Mouse (Mus musculus) embryonic fibroblast, embryonic 13.5 days (primary cell): ENCODE measurements around the gene Krtcap2. TPM values are rescaled to one million over a fixed set of nuclear protein-coding genes. Genes with fewer than 3 reads are reported as not detected.

Source experiments
- H3K27ac ChIP-seq: 2 replicates; pipeline ENCODE4 v1.5.1; 2012; ENCODE audit warnings: low read length, control low read depth, inconsistent platforms; ENCODE audit not compliant: insufficient read depth
- H3K4me1 ChIP-seq: 2 replicates; pipeline ENCODE4 v1.6.1; 2011; ENCODE audit warnings: low read length; ENCODE audit not compliant: control insufficient read depth, insufficient read depth
- H3K4me3 ChIP-seq: 2 replicates; pipeline ENCODE4 v1.5.1; 2011; ENCODE audit warnings: mild to moderate bottlenecking, control low read depth, low read length; ENCODE audit not compliant: insufficient read depth
- CTCF ChIP-seq: IDR thresholded peaks from 2 replicates; pipeline ENCODE4 v1.5.1; 2011; ENCODE audit warnings: mild to moderate bottlenecking, control low read depth, low read length, moderate library complexity, borderline replicate concordance; ENCODE audit not compliant: insufficient read depth
- POLR2A ChIP-seq: IDR thresholded peaks from 2 replicates; pipeline ENCODE4 v1.6.1; 2011; ENCODE audit warnings: low read depth, mild to moderate bottlenecking, control low read depth, low read length, moderate library complexity
- polyA plus RNA-seq: library from polyadenylated mRNA; stranded (reverse); fragments of >200 nt; gene quantifications from 2 replicates; pipeline ENCODE4 v1.2.4, GENCODE M21; 2011; ENCODE audit warnings: low read depth; ENCODE audit not compliant: missing spikeins, insufficient read length

Gene Krtcap2
- polyA plus RNA-seq, 1 experiment: 289 TPM

- Histone ChIP-seq H3K4me1 (0 out of 2 replicates have a peak, but pooled peaks cover 8% of the 10 kb centered on the region), H3K4me3 (no peak overlapping the region), H3K27ac (no peak overlapping the region)
- no peak for TF ChIP-seq POLR2A
- TF ChIP-seq CTCF: no peak
These were observed 21.0 kb upstream of the Krtcap2 start for GRCm38 (mm10) chr3:89224796-89225195.

GRCm38 (mm10) chr3:89225321-89225815 lies 20.4 kb upstream of the Krtcap2 start:
- no peak overlapping the region for H3K27ac ChIP-seq
- TF ChIP-seq CTCF (no peak), POLR2A (no peak)
- H3K4me3 ChIP-seq: no peak overlapping the region
- H3K4me1 ChIP-seq: 0 out of 2 replicates have a peak, but pooled peaks cover 8% of the 10 kb centered on the region

DNA sequence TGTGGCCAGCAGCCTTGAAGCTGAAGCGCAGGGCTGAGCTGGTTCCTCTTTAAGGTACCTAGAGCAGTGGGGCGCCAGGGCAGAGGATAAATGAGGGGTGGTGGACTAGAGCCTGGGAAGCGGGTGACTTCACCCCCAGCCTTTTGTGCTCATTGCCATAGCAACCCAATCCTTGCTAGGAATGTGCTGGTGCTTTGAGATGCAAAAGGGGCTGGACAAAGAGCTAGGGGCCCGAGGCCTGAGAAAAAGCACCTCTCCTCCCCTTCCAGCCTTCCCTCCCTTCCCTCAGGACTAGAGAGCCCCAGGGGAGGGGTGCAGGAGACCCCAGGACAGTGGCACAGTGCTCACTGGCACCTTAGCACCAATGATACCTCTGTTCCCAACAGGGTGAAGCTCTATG lies 19.8 kb upstream of the Krtcap2 start:
- no peak for TF ChIP-seq CTCF
- TF ChIP-seq POLR2A: no peak
- Histone ChIP-seq H3K27ac (no peak overlapping the region), H3K4me1 (0 out of 2 replicates have a peak, but pooled peaks cover 8% of the 10 kb centered on the region), H3K4me3 (no peak overlapping the region)

DNA sequence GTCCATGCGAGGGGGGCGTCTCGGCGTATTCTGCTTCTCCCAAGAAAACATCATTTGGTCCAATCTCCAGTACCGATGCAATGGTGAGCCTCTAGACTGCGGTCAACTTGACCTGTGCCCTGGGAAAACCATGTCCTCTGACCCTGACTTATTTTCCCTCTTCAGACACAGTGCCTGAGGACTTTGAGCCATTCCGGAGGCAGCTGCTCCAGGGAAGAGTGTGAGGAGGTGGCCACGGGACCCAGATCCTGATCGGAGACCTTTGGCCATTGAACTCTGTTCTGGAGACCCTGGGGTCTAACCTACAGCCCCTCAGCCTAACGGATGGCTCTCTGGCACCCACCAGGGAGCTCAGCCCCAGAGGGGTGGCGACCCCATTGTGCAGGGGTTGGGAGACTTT lies 19.4 kb upstream of the Krtcap2 start:
- Histone ChIP-seq H3K4me1 (0 out of 2 replicates have a peak, but pooled peaks cover 8% of the 10 kb centered on the region), H3K27ac (no peak overlapping the region), H3K4me3 (no peak overlapping the region)
- TF ChIP-seq CTCF (no peak), POLR2A (no peak)

DNA sequence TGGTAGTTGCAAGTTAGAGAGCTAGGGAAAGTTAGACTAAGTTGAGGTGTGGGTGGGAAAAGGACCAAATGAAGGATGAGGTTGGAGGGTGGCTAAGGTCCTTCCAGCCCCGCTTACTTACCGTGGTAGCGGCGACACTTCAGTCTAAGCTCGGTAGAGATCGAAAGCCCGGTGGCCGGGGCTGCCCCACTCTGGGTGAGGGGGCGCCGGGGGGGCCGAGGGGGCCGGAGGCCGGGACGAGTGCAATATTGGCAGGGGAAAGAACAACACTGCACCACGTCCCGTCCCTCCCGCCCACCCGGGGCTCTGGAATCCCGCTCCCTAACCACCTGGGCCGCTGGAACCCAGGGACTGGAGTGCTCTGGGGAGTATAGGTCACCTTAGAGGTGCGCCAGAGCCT lies 18.9 kb upstream of the Krtcap2 start, which contains the start of gene Mtx1:
Mtx1 (minus strand) TSS at position 189 of the 400 bp plus-strand sequence.
- TF ChIP-seq CTCF (no peak), POLR2A (no peak)
- Histone ChIP-seq H3K4me1 (0 out of 2 replicates have a peak, but pooled peaks cover 8% of the 10 kb centered on the region), H3K27ac (peak within 1 kb of the TSS; percentile 87), H3K4me3 (peak within 1 kb of the TSS; percentile 26)

GRCm38 (mm10) chr3:89227307-89228179 lies 18.2 kb upstream of the Krtcap2 start:
- Histone ChIP-seq H3K27ac (peak overlapping the region; percentile 87), H3K4me3 (peak overlapping the region; percentile 26), H3K4me1 (0 out of 2 replicates have a peak, but pooled peaks cover 8% of the 10 kb centered on the region)
- TF ChIP-seq POLR2A: peak; percentile 72
- no peak for TF ChIP-seq CTCF

DNA sequence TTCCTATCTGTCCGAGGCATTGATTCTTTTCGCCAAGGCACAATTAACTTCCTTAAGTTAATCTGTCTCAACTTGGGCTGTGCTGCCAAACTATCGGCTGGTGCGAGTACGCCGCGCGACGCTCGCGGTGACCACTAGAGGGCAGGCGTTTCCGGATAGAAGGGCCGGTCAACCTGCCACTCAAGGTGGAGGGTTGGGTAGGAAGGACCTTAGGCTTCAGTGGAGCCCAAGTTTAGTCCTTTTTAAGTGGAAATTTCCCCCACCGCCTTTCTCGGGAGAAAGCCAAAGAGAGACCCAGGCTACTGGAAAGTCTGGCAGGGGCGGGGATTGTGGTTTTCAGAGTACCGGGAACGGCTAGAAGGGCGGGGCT lies 17.6 kb upstream of the Krtcap2 start:
- TF ChIP-seq POLR2A (no peak; the same call in 1 of the 2 replicates), CTCF (peak; percentile 84)
- Histone ChIP-seq H3K4me1 (0 out of 2 replicates have a peak, but pooled peaks cover 8% of the 10 kb centered on the region), H3K4me3 (peak overlapping the region; percentile 26), H3K27ac (peak overlapping the region; percentile 87)

GRCm38 (mm10) chr3:89228836-89229235 lies 16.9 kb upstream of the Krtcap2 start, which contains the start of gene Muc1:
Gene Muc1, plus strand, starts transcription at chr3:89229057.
- Histone ChIP-seq H3K27ac (peak within 1 kb of the TSS; percentile 87), H3K4me1 (0 out of 2 replicates have a peak, but pooled peaks cover 8% of the 10 kb centered on the region), H3K4me3 (peak within 1 kb of the TSS; percentile 26)
- TF ChIP-seq CTCF: no peak
- no peak for TF ChIP-seq POLR2A

- 0 out of 2 replicates have a peak, but pooled peaks cover 8% of the 10 kb centered on the region for H3K4me1 ChIP-seq
- TF ChIP-seq CTCF (no peak), POLR2A (no peak)
- H3K4me3 ChIP-seq: no peak overlapping the region
- H3K27ac ChIP-seq: no peak overlapping the region
These were observed 16.5 kb upstream of the Krtcap2 start for GRCm38 (mm10) chr3:89229276-89229675.

DNA sequence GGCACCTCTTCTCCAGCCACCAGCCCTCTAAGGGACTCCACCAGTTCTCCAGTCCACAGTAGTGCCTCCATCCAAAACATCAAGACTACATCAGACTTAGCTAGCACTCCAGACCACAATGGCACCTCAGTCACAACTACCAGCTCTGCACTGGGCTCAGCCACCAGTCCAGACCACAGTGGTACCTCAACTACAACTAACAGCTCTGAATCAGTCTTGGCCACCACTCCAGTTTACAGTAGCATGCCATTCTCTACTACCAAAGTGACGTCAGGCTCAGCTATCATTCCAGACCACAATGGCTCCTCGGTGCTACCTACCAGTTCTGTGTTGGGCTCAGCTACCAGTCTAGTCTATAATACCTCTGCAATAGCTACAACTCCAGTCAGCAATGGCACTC lies 15.2 kb upstream of the Krtcap2 start:
- Histone ChIP-seq H3K4me1 (0 out of 2 replicates have a peak, but pooled peaks cover 8% of the 10 kb centered on the region), H3K27ac (no peak overlapping the region), H3K4me3 (no peak overlapping the region)
- TF ChIP-seq POLR2A: 0 out of 2 replicates have a peak, but pooled peaks have one; percentile 14
- TF ChIP-seq CTCF: no peak
